Mouse (Mus musculus): ENCODE data around the gene Mbd6. TPM values are rescaled to one million over a fixed set of nuclear protein-coding genes. Genes with fewer than 3 reads are reported as not detected.

Mbd6 gene
- polyA plus RNA-seq, 1 experiment, result 27.2 TPM

GRCm38 (mm10) chr10:127326017-127326801 lies 37.4 kb upstream of the Mbd6 start:
- no peaks in the 10 kb centered on the region for H3K4me1 ChIP-seq (ENCODE audit: control insufficient read depth, insufficient read depth, low read length)
- H3K4me3 ChIP-seq (ENCODE audit: insufficient read depth, low read length), result peak overlapping the region; percentile 34
- H3K27ac ChIP-seq (ENCODE audit: insufficient read depth, low read length), result no peak overlapping the region
- TF ChIP-seq CTCF (IDR thresholded peaks at IDR 0.05; ENCODE audit: borderline replicate concordance, insufficient read depth, low read length), result no peak
- no peak for TF ChIP-seq POLR2A (IDR thresholded peaks at IDR 0.05; ENCODE audit: low read depth, low read length)

GRCm38 (mm10) chr10:127325454-127326016 lies 36.7 kb upstream of the Mbd6 start:
- TF ChIP-seq CTCF (IDR thresholded peaks at IDR 0.05; ENCODE audit: borderline replicate concordance, insufficient read depth, low read length) (no peak), POLR2A (IDR thresholded peaks at IDR 0.05; ENCODE audit: low read depth, low read length) (no peak)
- no peak overlapping the region for H3K27ac ChIP-seq (ENCODE audit: insufficient read depth, low read length)
- no peak overlapping the region for H3K4me3 ChIP-seq (ENCODE audit: insufficient read depth, low read length)
- no peaks in the 10 kb centered on the region for H3K4me1 ChIP-seq (ENCODE audit: control insufficient read depth, insufficient read depth, low read length)

- H3K4me3 ChIP-seq (ENCODE audit: insufficient read depth, low read length), result no peak overlapping the region
Measured at GRCm38 (mm10) chr10:127324495-127324894, 35.7 kb upstream of the Mbd6 start.

GRCm38 (mm10) chr10:127323131-127323855 lies 34.5 kb upstream of the Mbd6 start:
- TF ChIP-seq CTCF (IDR thresholded peaks at IDR 0.05; ENCODE audit: borderline replicate concordance, insufficient read depth, low read length) (no peak), POLR2A (IDR thresholded peaks at IDR 0.05; ENCODE audit: low read depth, low read length) (no peak)
- no peaks in the 10 kb centered on the region for H3K4me1 ChIP-seq (ENCODE audit: control insufficient read depth, insufficient read depth, low read length)
- H3K4me3 ChIP-seq (ENCODE audit: insufficient read depth, low read length), result no peak overlapping the region
- no peak overlapping the region for H3K27ac ChIP-seq (ENCODE audit: insufficient read depth, low read length)

More at GRCm38 (mm10) chr10:127324495-127324894, 35.7 kb upstream of the Mbd6 start:
- Histone ChIP-seq H3K27ac (ENCODE audit: insufficient read depth, low read length) (no peak overlapping the region), H3K4me1 (ENCODE audit: control insufficient read depth, insufficient read depth, low read length) (no peaks in the 10 kb centered on the region)
- TF ChIP-seq POLR2A (IDR thresholded peaks at IDR 0.05; ENCODE audit: low read depth, low read length) (no peak), CTCF (IDR thresholded peaks at IDR 0.05; ENCODE audit: borderline replicate concordance, insufficient read depth, low read length) (peak; percentile 6; the same call in 1 of the 2 replicates)

GRCm38 (mm10) chr10:127322669-127323068 lies 33.9 kb upstream of the Mbd6 start:
- TF ChIP-seq CTCF (IDR thresholded peaks at IDR 0.05; ENCODE audit: borderline replicate concordance, insufficient read depth, low read length) (no peak), POLR2A (IDR thresholded peaks at IDR 0.05; ENCODE audit: low read depth, low read length) (no peak)
- no peak overlapping the region for H3K27ac ChIP-seq (ENCODE audit: insufficient read depth, low read length)
- H3K4me1 ChIP-seq (ENCODE audit: control insufficient read depth, insufficient read depth, low read length), result no peaks in the 10 kb centered on the region
- no peak overlapping the region for H3K4me3 ChIP-seq (ENCODE audit: insufficient read depth, low read length)

GRCm38 (mm10) chr10:127322178-127322577 lies 33.4 kb upstream of the Mbd6 start:
- TF ChIP-seq POLR2A (IDR thresholded peaks at IDR 0.05; ENCODE audit: low read depth, low read length) (no peak), CTCF (IDR thresholded peaks at IDR 0.05; ENCODE audit: borderline replicate concordance, insufficient read depth, low read length) (no peak)
- H3K4me1 ChIP-seq (ENCODE audit: control insufficient read depth, insufficient read depth, low read length), result no peaks in the 10 kb centered on the region
- no peak overlapping the region for H3K27ac ChIP-seq (ENCODE audit: insufficient read depth, low read length)

GRCm38 (mm10) chr10:127321621-127322020 lies 32.8 kb upstream of the Mbd6 start, which contains the start of gene Arhgap9:
Gene Arhgap9, plus strand, starts transcription at chr10:127321964.
- TF ChIP-seq CTCF (IDR thresholded peaks at IDR 0.05; ENCODE audit: borderline replicate concordance, insufficient read depth, low read length) (no peak), POLR2A (IDR thresholded peaks at IDR 0.05; ENCODE audit: low read depth, low read length) (no peak)
- Histone ChIP-seq H3K4me1 (ENCODE audit: control insufficient read depth, insufficient read depth, low read length) (no peaks in the 10 kb centered on the region), H3K4me3 (ENCODE audit: insufficient read depth, low read length) (no peak within 1 kb of the TSS), H3K27ac (ENCODE audit: insufficient read depth, low read length) (no peak within 1 kb of the TSS)

More at GRCm38 (mm10) chr10:127322178-127322577, 33.4 kb upstream of the Mbd6 start:
- H3K4me3 ChIP-seq (ENCODE audit: insufficient read depth, low read length), result no peak overlapping the region

GRCm38 (mm10) chr10:127319969-127320368 lies 31.2 kb upstream of the Mbd6 start:
- TF ChIP-seq POLR2A (IDR thresholded peaks at IDR 0.05; ENCODE audit: low read depth, low read length) (no peak), CTCF (IDR thresholded peaks at IDR 0.05; ENCODE audit: borderline replicate concordance, insufficient read depth, low read length) (no peak)
- H3K4me3 ChIP-seq (ENCODE audit: insufficient read depth, low read length), result no peak overlapping the region
- no peak overlapping the region for H3K27ac ChIP-seq (ENCODE audit: insufficient read depth, low read length)
- H3K4me1 ChIP-seq (ENCODE audit: control insufficient read depth, insufficient read depth, low read length), result no peaks in the 10 kb centered on the region

- TF ChIP-seq CTCF (IDR thresholded peaks at IDR 0.05; ENCODE audit: borderline replicate concordance, insufficient read depth, low read length) (no peak), POLR2A (IDR thresholded peaks at IDR 0.05; ENCODE audit: low read depth, low read length) (no peak)
- no peak overlapping the region for H3K4me3 ChIP-seq (ENCODE audit: insufficient read depth, low read length)
- no peaks in the 10 kb centered on the region for H3K4me1 ChIP-seq (ENCODE audit: control insufficient read depth, insufficient read depth, low read length)
- no peak overlapping the region for H3K27ac ChIP-seq (ENCODE audit: insufficient read depth, low read length)
Measured at GRCm38 (mm10) chr10:127318009-127318408, 29.2 kb upstream of the Mbd6 start.

Measured in embryonic fibroblast, embryonic 13.5 days (primary cell).